In the genomic region with DNA sequence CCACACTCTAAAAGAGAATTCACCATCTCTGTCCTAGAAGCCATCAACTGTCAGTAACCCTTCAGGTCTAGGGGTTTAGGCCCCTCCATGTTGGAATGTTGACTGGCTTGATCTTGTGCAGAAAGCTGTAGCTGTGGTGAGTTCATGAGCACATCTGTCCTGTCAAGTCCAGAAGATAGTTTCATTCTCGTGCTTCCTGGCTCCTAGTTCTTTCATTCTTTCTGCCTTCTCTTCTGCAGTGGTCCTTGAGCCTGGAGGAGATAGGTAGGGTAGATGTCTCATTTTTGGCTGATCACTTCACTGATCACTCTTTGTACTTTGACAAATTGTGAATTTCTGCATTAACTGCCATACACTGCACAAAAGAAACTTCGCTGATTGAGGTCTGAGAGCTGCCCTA, we compare ENCODE assay signal across 15 mouse cellular contexts.
"Had no signal": no experiment of that assay in that cellular context is flagged by ENCODE, and none has a peak within 500 bp of the region (broad histone marks: within the 10 kb centered on the region; RNA-seq: fewer than 3 reads in every experiment).

No protein-coding gene starts in this region.

- H3K9me3 ChIP-seq: limb, embryonic 13.5 days; lung, embryonic 15.5 days; midbrain, embryonic 12.5 days; neural tube, embryonic 15.5 days had no signal

- H3K36me3 ChIP-seq: lung, embryonic 15.5 days; neural tube, embryonic 15.5 days had no signal

- H3K4me2 ChIP-seq: limb, embryonic 13.5 days; lung, embryonic 15.5 days; midbrain, embryonic 12.5 days; neural tube, embryonic 15.5 days had no signal

- DNase-seq: kidney, adult 9 months; kidney, postnatal 10 days; kidney, postnatal 4 days; left cerebral cortex, postnatal 4 days; lung, postnatal 14 days; thymus, postnatal 4 days had no signal

- H3K9ac ChIP-seq: limb, embryonic 13.5 days; lung, embryonic 15.5 days; midbrain, embryonic 12.5 days; neural tube, embryonic 15.5 days had no signal

- H3K27me3 ChIP-seq: limb, embryonic 13.5 days; lung, embryonic 15.5 days; midbrain, embryonic 12.5 days; neural tube, embryonic 15.5 days had no signal

- H3K4me3 ChIP-seq: layer of hippocampus, adult 2 months; limb, embryonic 13.5 days; lung, embryonic 15.5 days; midbrain, embryonic 12.5 days; neural tube, embryonic 15.5 days had no signal

- ATAC-seq: inflammation-experienced regulatory T-cells, adult 6 months; intestine, postnatal 0 days had no signal

- H3K27ac ChIP-seq: layer of hippocampus, adult 2 months; limb, embryonic 13.5 days; lung, embryonic 15.5 days; macrophage; midbrain, embryonic 12.5 days; neural tube, embryonic 15.5 days; stomach, postnatal 0 days had no signal
